Mouse (Mus musculus): Measurements from ENCODE around the gene Eipr1. TPM values are rescaled to one million over a fixed set of nuclear protein-coding genes. Genes with fewer than 3 reads are reported as not detected.

The Eipr1 gene
- polyA plus RNA-seq, 1 experiment from 2014 or later, result 77.3 TPM

DNA sequence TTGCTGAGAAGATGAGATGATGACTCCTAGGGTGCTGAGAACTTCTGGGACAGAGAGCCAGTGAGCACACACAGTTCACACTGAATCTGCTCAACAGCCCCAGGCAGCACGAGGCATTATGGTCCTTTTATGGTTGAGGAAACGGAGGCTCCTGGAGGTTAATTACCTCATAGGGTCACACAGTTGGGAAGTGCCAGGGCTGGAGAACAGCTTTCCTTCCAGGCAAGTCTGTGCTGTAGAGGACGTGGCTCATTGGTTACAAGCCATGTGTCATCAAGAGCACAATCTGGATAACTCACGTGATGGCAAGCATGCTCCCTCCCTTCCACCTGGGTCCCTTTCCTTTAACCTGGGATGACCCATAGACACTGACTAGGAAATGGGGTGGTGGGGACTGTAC lies 148.1 kb downstream of the Eipr1 start:
- Histone ChIP-seq H3K4me3 (ENCODE audit: low read depth, low read length) (no peak overlapping the region), H3K27ac (ENCODE audit: low read depth, low read length) (no peak overlapping the region), H3K27me3 (ENCODE audit: control insufficient read depth, insufficient read depth, low read length) (no peaks in the 10 kb centered on the region), H3K9ac (replicated peaks; ENCODE audit: low read depth, low read length) (no peak overlapping the region), H3K4me1 (ENCODE audit: control insufficient read depth, insufficient read depth, low read length) (no peaks in the 10 kb centered on the region), H3K9me3 (ENCODE audit: control insufficient read depth, low read length) (no peaks in the 10 kb centered on the region), H3K4me2 (ENCODE audit: low read depth, low read length) (no peak overlapping the region), H3K36me3 (ENCODE audit: control insufficient read depth, insufficient read depth, low read length) (no peaks in the 10 kb centered on the region)
- ATAC-seq (ENCODE audit: low read depth), result no peak
- 25% methylated on average over 4 of the region's 4 CpGs for WGBS

- no peak overlapping the region for H3K9ac ChIP-seq (replicated peaks; ENCODE audit: low read depth, low read length)
- H3K4me1 ChIP-seq (ENCODE audit: control insufficient read depth, insufficient read depth, low read length), result no peaks in the 10 kb centered on the region
- ATAC-seq (ENCODE audit: low read depth), result no peak
- no peaks in the 10 kb centered on the region for H3K27me3 ChIP-seq (ENCODE audit: control insufficient read depth, insufficient read depth, low read length)
- no peak overlapping the region for H3K4me2 ChIP-seq (ENCODE audit: low read depth, low read length)
- WGBS, result 83% methylated on average over 4 of the region's 4 CpGs
- no peak overlapping the region for H3K4me3 ChIP-seq (ENCODE audit: low read depth, low read length)
- H3K9me3 ChIP-seq (ENCODE audit: control insufficient read depth, low read length), result no peaks in the 10 kb centered on the region
- H3K27ac ChIP-seq (ENCODE audit: low read depth, low read length), result no peak overlapping the region
- no peaks in the 10 kb centered on the region for H3K36me3 ChIP-seq (ENCODE audit: control insufficient read depth, insufficient read depth, low read length)
These were observed 148.7 kb downstream of the Eipr1 start for GRCm38 (mm10) chr12:28900341-28900740.

- 88% methylated on average over 3 of the region's 3 CpGs for WGBS
- H3K27ac ChIP-seq (ENCODE audit: low read depth, low read length), result no peak overlapping the region
- no peaks in the 10 kb centered on the region for H3K9me3 ChIP-seq (ENCODE audit: control insufficient read depth, low read length)
These were observed 150.5 kb downstream of the Eipr1 start for GRCm38 (mm10) chr12:28902132-28902531.

GRCm38 (mm10) chr12:28903082-28903481 lies 151.5 kb downstream of the Eipr1 start:
- 33% methylated on average over 4 of the region's 4 CpGs for WGBS
- H3K4me1 ChIP-seq (ENCODE audit: control insufficient read depth, insufficient read depth, low read length), result peaks cover 16% of the 10 kb centered on the region
- H3K9me3 ChIP-seq (ENCODE audit: control insufficient read depth, low read length), result no peaks in the 10 kb centered on the region
- H3K27me3 ChIP-seq (ENCODE audit: control insufficient read depth, insufficient read depth, low read length), result no peaks in the 10 kb centered on the region
- no peak overlapping the region for H3K9ac ChIP-seq (replicated peaks; ENCODE audit: low read depth, low read length)
- no peak overlapping the region for H3K4me3 ChIP-seq (ENCODE audit: low read depth, low read length)
- no peak overlapping the region for H3K4me2 ChIP-seq (ENCODE audit: low read depth, low read length)
- ATAC-seq (ENCODE audit: low read depth), result no peak
- no peaks in the 10 kb centered on the region for H3K36me3 ChIP-seq (ENCODE audit: control insufficient read depth, insufficient read depth, low read length)
- H3K27ac ChIP-seq (ENCODE audit: low read depth, low read length), result peak overlapping the region; percentile 44

More at GRCm38 (mm10) chr12:28902132-28902531, 150.5 kb downstream of the Eipr1 start:
- H3K9ac ChIP-seq (replicated peaks; ENCODE audit: low read depth, low read length), result no peak overlapping the region
- H3K4me1 ChIP-seq (ENCODE audit: control insufficient read depth, insufficient read depth, low read length), result peaks cover 7% of the 10 kb centered on the region; the same call in 1 of the 2 replicates
- ATAC-seq (ENCODE audit: low read depth), result no peak
- no peaks in the 10 kb centered on the region for H3K27me3 ChIP-seq (ENCODE audit: control insufficient read depth, insufficient read depth, low read length)
- H3K4me2 ChIP-seq (ENCODE audit: low read depth, low read length), result no peak overlapping the region
- no peaks in the 10 kb centered on the region for H3K36me3 ChIP-seq (ENCODE audit: control insufficient read depth, insufficient read depth, low read length)
- H3K4me3 ChIP-seq (ENCODE audit: low read depth, low read length), result no peak overlapping the region

DNA sequence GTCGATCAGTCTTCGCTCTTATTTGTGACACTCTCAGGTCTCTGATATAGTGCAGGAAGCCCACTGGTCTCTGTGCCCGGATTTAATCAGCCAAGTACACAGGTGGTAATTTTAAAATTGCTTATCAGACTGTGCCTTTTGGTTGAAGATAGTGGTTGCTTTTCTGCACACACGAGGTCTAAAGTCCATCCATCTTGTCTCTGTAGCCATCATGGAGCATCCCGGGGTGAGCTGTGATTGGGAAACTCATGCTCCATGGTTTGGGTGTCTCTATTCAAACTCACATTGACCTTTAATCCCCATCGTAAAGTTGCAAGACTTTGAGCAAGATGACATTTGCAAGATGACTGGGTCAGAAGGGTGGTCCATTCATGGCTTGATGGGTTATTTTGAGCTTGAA lies 153.9 kb downstream of the Eipr1 start:
- no peak overlapping the region for H3K9ac ChIP-seq (replicated peaks; ENCODE audit: low read depth, low read length)
- 90% methylated on average over 6 of the region's 6 CpGs for WGBS
- H3K27ac ChIP-seq (ENCODE audit: low read depth, low read length), result no peak overlapping the region
- H3K27me3 ChIP-seq (ENCODE audit: control insufficient read depth, insufficient read depth, low read length), result no peaks in the 10 kb centered on the region
- no peak overlapping the region for H3K4me3 ChIP-seq (ENCODE audit: low read depth, low read length)
- no peaks in the 10 kb centered on the region for H3K9me3 ChIP-seq (ENCODE audit: control insufficient read depth, low read length)
- H3K4me2 ChIP-seq (ENCODE audit: low read depth, low read length), result no peak overlapping the region
- ATAC-seq (ENCODE audit: low read depth), result no peak
- H3K4me1 ChIP-seq (ENCODE audit: control insufficient read depth, insufficient read depth, low read length), result peaks cover 21% of the 10 kb centered on the region
- H3K36me3 ChIP-seq (ENCODE audit: control insufficient read depth, insufficient read depth, low read length), result no peaks in the 10 kb centered on the region

DNA sequence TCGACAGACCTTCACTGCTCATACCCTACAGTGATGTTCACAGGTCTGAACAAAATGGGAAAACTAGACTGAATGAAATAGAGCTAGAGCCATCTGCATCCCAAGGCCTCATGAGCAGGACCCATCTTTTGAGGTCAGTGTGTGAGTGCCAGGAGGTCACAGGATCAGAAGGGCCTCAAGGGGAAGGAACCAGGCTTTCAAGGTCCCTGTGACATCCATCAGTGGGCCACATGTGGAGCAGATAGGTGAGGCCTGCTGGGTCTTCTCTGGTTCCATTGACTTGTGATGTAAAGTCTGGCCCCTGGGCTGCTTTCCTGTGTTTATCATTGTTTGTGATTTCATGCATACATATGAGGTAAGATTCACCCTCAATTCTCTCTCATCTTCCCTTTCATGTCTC lies 154.4 kb downstream of the Eipr1 start:
- Histone ChIP-seq H3K4me2 (ENCODE audit: low read depth, low read length) (no peak overlapping the region), H3K4me3 (ENCODE audit: low read depth, low read length) (no peak overlapping the region), H3K9ac (replicated peaks; ENCODE audit: low read depth, low read length) (no peak overlapping the region), H3K9me3 (ENCODE audit: control insufficient read depth, low read length) (no peaks in the 10 kb centered on the region), H3K36me3 (ENCODE audit: control insufficient read depth, insufficient read depth, low read length) (no peaks in the 10 kb centered on the region), H3K4me1 (ENCODE audit: control insufficient read depth, insufficient read depth, low read length) (peaks cover 21% of the 10 kb centered on the region), H3K27ac (ENCODE audit: low read depth, low read length) (no peak overlapping the region), H3K27me3 (ENCODE audit: control insufficient read depth, insufficient read depth, low read length) (no peaks in the 10 kb centered on the region)
- 92% methylated on average over 1 of the region's 1 CpGs for WGBS
- ATAC-seq (ENCODE audit: low read depth), result no peak

DNA sequence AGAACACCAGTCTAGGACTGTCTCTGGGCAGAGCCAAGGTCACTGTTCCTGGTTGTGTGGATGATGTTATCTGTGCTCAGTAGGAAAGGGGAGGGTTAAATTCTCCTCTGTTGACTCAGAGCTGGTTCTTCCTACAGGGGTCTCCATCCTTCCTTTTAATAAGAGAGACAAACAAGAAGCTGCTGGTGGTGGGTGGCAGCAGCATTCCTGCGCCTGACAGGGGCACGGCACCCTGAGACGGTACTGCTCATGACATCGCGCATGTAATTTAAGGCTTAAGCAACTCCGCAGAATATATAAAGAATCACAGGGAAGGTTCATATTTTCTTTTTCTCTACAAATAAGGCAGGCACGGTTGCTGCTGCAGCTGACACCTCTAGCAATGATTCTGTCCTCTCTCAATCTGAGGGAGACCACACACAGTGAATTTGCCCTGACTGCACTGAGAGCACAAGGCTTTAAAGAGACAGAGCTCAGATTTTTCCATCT lies 155.2 kb downstream of the Eipr1 start:
- 12% methylated on average over 7 of the region's 7 CpGs for WGBS
- H3K36me3 ChIP-seq (ENCODE audit: control insufficient read depth, insufficient read depth, low read length), result no peaks in the 10 kb centered on the region
- H3K27ac ChIP-seq (ENCODE audit: low read depth, low read length), result peak overlapping the region; percentile 82
- no peak overlapping the region for H3K4me3 ChIP-seq (ENCODE audit: low read depth, low read length)
- peaks cover 21% of the 10 kb centered on the region for H3K4me1 ChIP-seq (ENCODE audit: control insufficient read depth, insufficient read depth, low read length)
- no peak overlapping the region; the same call in 1 of the 2 replicates for H3K9ac ChIP-seq (replicated peaks; ENCODE audit: low read depth, low read length)
- H3K27me3 ChIP-seq (ENCODE audit: control insufficient read depth, insufficient read depth, low read length), result no peaks in the 10 kb centered on the region
- H3K4me2 ChIP-seq (ENCODE audit: low read depth, low read length), result peak overlapping the region; percentile 23; the same call in 1 of the 2 replicates
- 0 out of 2 replicates have a peak, but pooled peaks have one; percentile 41 for ATAC-seq (ENCODE audit: low read depth)
- no peaks in the 10 kb centered on the region for H3K9me3 ChIP-seq (ENCODE audit: control insufficient read depth, low read length)

- Histone ChIP-seq H3K36me3 (ENCODE audit: control insufficient read depth, insufficient read depth, low read length) (no peaks in the 10 kb centered on the region), H3K4me1 (ENCODE audit: control insufficient read depth, insufficient read depth, low read length) (peaks cover 23% of the 10 kb centered on the region), H3K27ac (ENCODE audit: low read depth, low read length) (peak overlapping the region; percentile 82), H3K4me2 (ENCODE audit: low read depth, low read length) (no peak overlapping the region), H3K9me3 (ENCODE audit: control insufficient read depth, low read length) (no peaks in the 10 kb centered on the region), H3K9ac (replicated peaks; ENCODE audit: low read depth, low read length) (no peak overlapping the region), H3K27me3 (ENCODE audit: control insufficient read depth, insufficient read depth, low read length) (no peaks in the 10 kb centered on the region), H3K4me3 (ENCODE audit: low read depth, low read length) (no peak overlapping the region)
- ATAC-seq (ENCODE audit: low read depth), result no peak
- 18% methylated on average over 9 of the region's 9 CpGs for WGBS
These were observed 156.2 kb downstream of the Eipr1 start for GRCm38 (mm10) chr12:28907814-28908213.

- no peak overlapping the region for H3K4me2 ChIP-seq (ENCODE audit: low read depth, low read length)
- H3K27ac ChIP-seq (ENCODE audit: low read depth, low read length), result no peak overlapping the region
- H3K9me3 ChIP-seq (ENCODE audit: control insufficient read depth, low read length), result no peaks in the 10 kb centered on the region
- no peaks in the 10 kb centered on the region for H3K36me3 ChIP-seq (ENCODE audit: control insufficient read depth, insufficient read depth, low read length)
- no peak overlapping the region for H3K9ac ChIP-seq (replicated peaks; ENCODE audit: low read depth, low read length)
- ATAC-seq (ENCODE audit: low read depth), result no peak
- WGBS, result 56% methylated on average over 5 of the region's 5 CpGs
- no peak overlapping the region for H3K4me3 ChIP-seq (ENCODE audit: low read depth, low read length)
- peaks cover 27% of the 10 kb centered on the region for H3K4me1 ChIP-seq (ENCODE audit: control insufficient read depth, insufficient read depth, low read length)
- H3K27me3 ChIP-seq (ENCODE audit: control insufficient read depth, insufficient read depth, low read length), result no peaks in the 10 kb centered on the region
These were observed 158.2 kb downstream of the Eipr1 start for GRCm38 (mm10) chr12:28909851-28910250.

Measured in neural tube, embryonic 14.5 days (tissue).